Mouse (Mus musculus): ENCODE measurements around the gene Soga1. TPM values are rescaled to one million over a fixed set of nuclear protein-coding genes. Genes with fewer than 3 reads are reported as not detected.

The Soga1 gene
- polyA plus RNA-seq, 1 experiment from 2014 or later: 6.0 TPM

DNA sequence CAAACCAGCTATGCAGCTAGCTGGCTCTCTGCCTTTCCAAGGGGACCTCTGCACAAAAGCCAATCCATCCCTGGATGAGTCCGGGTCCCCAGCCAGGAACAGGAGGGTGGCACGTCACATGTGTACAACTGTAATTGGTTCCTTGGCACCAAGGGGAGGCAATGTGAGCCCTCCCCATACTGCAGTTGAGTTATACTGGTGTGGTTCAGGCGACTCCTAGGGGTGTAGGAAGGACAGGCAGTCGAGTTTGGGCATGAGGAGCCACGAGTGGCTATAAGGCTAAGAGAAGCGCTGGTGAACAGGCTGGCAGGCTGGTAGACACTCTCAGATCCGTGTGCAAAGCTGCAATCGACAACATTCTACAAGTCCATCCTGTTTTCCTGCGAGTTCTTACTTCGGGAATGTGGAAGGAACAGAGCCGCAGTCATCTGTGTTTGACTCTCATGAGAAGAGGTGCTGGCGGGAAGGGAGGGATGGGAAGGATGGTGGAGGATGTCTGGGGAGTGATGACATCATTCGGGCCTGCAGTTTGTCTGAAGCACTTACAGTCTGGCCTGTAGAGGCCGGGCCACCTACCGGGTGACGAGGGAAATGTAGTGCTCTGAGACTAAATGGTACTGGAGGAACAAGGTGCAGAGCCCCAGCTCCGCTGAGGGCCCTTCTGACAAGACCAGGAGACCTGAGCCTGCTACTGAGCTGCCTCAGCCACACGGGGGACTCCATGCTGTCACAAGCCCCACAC is 62.4 kb downstream of the Soga1 start:
- H3K4me2 ChIP-seq: no peak overlapping the region
- no peak overlapping the region for H3K4me3 ChIP-seq (ENCODE audit: low read depth, low read length)
- no peaks in the 10 kb centered on the region for H3K9me3 ChIP-seq (ENCODE audit: control insufficient read depth, low read length)
- H3K27ac ChIP-seq (ENCODE audit: low read depth, low read length): no peak overlapping the region
- ATAC-seq (ENCODE audit: low FRiP score) (no peak), DNase-seq (ENCODE audit: low spot score, missing footprints) (no peak)
- no peak overlapping the region for H3K9ac ChIP-seq (ENCODE audit: low read length)
- peaks cover 40% of the 10 kb centered on the region for H3K36me3 ChIP-seq (ENCODE audit: control insufficient read depth, insufficient read depth, low read length)
- no peaks in the 10 kb centered on the region for H3K4me1 ChIP-seq (ENCODE audit: control insufficient read depth, insufficient read depth, low read length)
- H3K27me3 ChIP-seq (ENCODE audit: control insufficient read depth, insufficient read depth, low read length): no peaks in the 10 kb centered on the region
- 88% methylated on average over 18 of the region's 18 CpGs for WGBS

DNA sequence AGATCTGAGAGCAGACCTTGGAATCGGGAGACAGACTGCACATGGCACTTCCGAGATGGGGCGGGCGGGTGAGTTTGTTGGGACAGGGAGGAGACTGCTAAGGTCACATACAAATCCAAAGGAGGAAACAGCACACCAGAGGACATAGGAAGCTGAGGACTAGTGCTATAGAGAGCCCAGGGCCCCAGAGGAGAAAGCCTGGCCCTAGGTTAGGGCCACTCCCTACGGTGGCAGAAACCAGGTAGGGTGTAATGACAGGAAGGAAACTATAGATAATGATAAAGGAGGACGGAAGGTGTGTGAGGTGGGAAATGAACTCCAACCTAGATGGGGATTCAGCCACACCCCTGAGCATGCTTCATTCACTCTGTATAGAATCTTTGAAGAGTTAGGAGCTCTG is 66.7 kb downstream of the Soga1 start:
- no peak for ATAC-seq (ENCODE audit: low FRiP score)
- WGBS: 91% methylated on average over 6 of the region's 6 CpGs
- Histone ChIP-seq H3K27ac (ENCODE audit: low read depth, low read length) (no peak overlapping the region), H3K4me3 (ENCODE audit: low read depth, low read length) (no peak overlapping the region), H3K9ac (ENCODE audit: low read length) (no peak overlapping the region), H3K4me1 (ENCODE audit: control insufficient read depth, insufficient read depth, low read length) (peaks cover 2% of the 10 kb centered on the region), H3K27me3 (ENCODE audit: control insufficient read depth, insufficient read depth, low read length) (no peaks in the 10 kb centered on the region), H3K36me3 (ENCODE audit: control insufficient read depth, insufficient read depth, low read length) (peaks cover 11% of the 10 kb centered on the region), H3K4me2 (no peak overlapping the region), H3K9me3 (ENCODE audit: control insufficient read depth, low read length) (no peaks in the 10 kb centered on the region)
- no peak for DNase-seq (ENCODE audit: low spot score, missing footprints)

DNA sequence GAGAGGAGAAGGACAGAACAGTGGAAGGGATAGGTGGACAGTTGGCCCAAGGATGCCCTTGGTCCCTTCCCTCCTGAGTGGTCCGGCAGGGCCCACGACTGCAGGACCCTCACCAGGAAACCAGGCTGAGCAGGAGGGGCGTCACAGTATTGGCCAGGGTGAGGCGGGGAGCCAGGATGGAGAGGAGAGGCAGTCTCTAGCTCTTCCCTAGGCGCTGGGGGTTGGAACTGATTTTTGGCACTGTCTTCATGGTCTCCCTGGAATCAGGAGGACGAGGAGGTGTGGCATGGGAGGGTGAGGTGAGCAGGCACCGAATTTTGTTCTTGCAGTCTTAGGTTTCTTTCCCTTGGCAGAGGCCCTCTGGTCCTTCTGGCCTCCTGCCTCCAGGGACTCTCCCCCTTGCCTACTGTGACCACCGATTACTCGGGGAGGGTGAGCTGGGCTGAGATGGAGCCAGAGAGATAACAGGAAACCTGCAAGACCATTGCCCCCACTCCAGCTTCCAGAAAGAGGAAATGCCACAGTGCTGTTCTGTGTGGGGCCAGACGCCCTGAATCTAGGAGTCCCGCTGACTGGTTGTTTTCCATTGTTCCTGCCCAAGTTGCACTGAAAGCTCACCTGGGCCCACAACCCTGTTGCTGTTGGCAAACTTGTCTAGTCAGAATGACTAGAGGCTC is 68.3 kb downstream of the Soga1 start:
- 70% methylated on average over 11 of the region's 11 CpGs for WGBS
- Histone ChIP-seq H3K9ac (ENCODE audit: low read length) (no peak overlapping the region), H3K27me3 (ENCODE audit: control insufficient read depth, insufficient read depth, low read length) (no peaks in the 10 kb centered on the region), H3K4me2 (no peak overlapping the region), H3K9me3 (ENCODE audit: control insufficient read depth, low read length) (no peaks in the 10 kb centered on the region), H3K4me1 (ENCODE audit: control insufficient read depth, insufficient read depth, low read length) (peaks cover 12% of the 10 kb centered on the region), H3K4me3 (ENCODE audit: low read depth, low read length) (no peak overlapping the region), H3K27ac (ENCODE audit: low read depth, low read length) (no peak overlapping the region), H3K36me3 (ENCODE audit: control insufficient read depth, insufficient read depth, low read length) (no peaks in the 10 kb centered on the region; the same call in 1 of the 2 replicates)
- ATAC-seq (ENCODE audit: low FRiP score) (no peak), DNase-seq (ENCODE audit: low spot score, missing footprints) (no peak)

DNA sequence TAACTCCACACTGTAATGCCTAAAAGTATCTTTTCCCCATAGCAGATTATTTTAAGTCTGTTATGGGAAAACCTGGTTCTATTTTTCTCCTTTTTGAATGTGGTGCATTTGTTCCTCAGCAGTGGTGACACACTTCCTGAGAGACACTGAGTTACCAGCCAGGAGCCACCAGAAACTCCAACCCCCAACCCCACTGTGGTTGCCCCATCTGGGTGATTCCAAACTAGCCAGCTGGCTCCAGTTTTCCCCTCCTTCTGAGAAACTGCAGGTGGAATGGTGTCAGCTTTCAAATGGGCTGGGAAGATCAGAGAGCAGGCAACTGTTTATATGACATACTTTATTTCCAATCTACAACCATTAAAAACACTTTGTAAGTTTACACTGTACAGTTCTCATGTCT is 68.9 kb downstream of the Soga1 start:
- H3K4me3 ChIP-seq (ENCODE audit: low read depth, low read length): no peak overlapping the region
- H3K36me3 ChIP-seq (ENCODE audit: control insufficient read depth, insufficient read depth, low read length): no peaks in the 10 kb centered on the region; the same call in 1 of the 2 replicates
- ATAC-seq (ENCODE audit: low FRiP score) (no peak), DNase-seq (ENCODE audit: low spot score, missing footprints) (no peak)
- no peaks in the 10 kb centered on the region for H3K27me3 ChIP-seq (ENCODE audit: control insufficient read depth, insufficient read depth, low read length)
- H3K27ac ChIP-seq (ENCODE audit: low read depth, low read length): no peak overlapping the region
- H3K4me2 ChIP-seq: no peak overlapping the region
- peaks cover 13% of the 10 kb centered on the region for H3K4me1 ChIP-seq (ENCODE audit: control insufficient read depth, insufficient read depth, low read length)
- H3K9me3 ChIP-seq (ENCODE audit: control insufficient read depth, low read length): no peaks in the 10 kb centered on the region
- no peak overlapping the region for H3K9ac ChIP-seq (ENCODE audit: low read length)

DNA sequence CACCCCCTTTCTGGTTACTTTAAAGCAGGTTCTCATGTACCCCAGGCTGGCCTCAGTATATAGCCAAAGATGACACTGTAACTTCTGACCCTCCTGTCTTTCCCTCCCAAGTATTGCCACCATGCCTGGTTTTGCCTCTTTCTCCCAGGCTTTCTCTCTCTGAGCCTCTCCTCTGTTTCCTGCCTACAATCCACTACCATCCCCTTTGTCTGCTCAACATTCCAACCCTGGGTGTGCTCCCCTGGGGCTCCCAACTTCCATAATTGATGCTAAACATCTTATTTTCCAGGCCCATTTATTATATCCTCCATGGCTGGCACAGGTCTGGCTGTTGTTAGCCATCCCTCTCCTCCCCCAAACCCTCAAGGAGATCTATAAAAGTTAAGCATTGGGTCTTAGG is 70.5 kb downstream of the Soga1 start:
- H3K27me3 ChIP-seq (ENCODE audit: control insufficient read depth, insufficient read depth, low read length): no peaks in the 10 kb centered on the region
- no peak for ATAC-seq (ENCODE audit: low FRiP score)
- no peaks in the 10 kb centered on the region for H3K36me3 ChIP-seq (ENCODE audit: control insufficient read depth, insufficient read depth, low read length)
- no peak for DNase-seq (ENCODE audit: low spot score, missing footprints)
- H3K27ac ChIP-seq (ENCODE audit: low read depth, low read length): no peak overlapping the region
- H3K9ac ChIP-seq (ENCODE audit: low read length): no peak overlapping the region
- no peak overlapping the region for H3K4me3 ChIP-seq (ENCODE audit: low read depth, low read length)
- peaks cover 13% of the 10 kb centered on the region for H3K4me1 ChIP-seq (ENCODE audit: control insufficient read depth, insufficient read depth, low read length)
- no peaks in the 10 kb centered on the region for H3K9me3 ChIP-seq (ENCODE audit: control insufficient read depth, low read length)
- no peak overlapping the region for H3K4me2 ChIP-seq

DNA sequence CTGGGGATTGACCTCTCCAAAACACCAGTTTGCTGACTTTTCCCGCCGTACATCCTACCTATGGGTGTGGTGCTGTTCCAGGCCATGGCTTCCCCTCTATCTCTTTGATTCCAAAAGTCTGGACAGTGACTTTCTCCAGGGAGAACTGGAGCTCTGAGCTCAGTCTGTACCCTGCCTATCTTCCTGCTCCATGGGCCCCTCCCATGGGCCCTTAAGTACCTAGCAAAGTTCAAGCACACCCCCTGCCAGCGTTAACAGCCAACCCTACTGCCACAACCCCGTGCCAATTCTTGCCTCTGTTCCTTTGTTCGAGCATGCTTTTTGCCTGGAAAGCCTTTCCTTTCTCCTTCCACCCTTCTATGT is 71.8 kb downstream of the Soga1 start:
- WGBS: 39% methylated on average over 5 of the region's 5 CpGs
- DNase-seq (ENCODE audit: low spot score, missing footprints) (no peak), ATAC-seq (ENCODE audit: low FRiP score) (peak; percentile 22)
- Histone ChIP-seq H3K4me1 (ENCODE audit: control insufficient read depth, insufficient read depth, low read length) (peaks cover 13% of the 10 kb centered on the region), H3K4me2 (peak overlapping the region; percentile 92), H3K9me3 (ENCODE audit: control insufficient read depth, low read length) (no peaks in the 10 kb centered on the region), H3K27me3 (ENCODE audit: control insufficient read depth, insufficient read depth, low read length) (no peaks in the 10 kb centered on the region), H3K27ac (ENCODE audit: low read depth, low read length) (peak overlapping the region; percentile 35; the same call in 1 of the 2 replicates), H3K4me3 (ENCODE audit: low read depth, low read length) (peak overlapping the region; percentile 78), H3K9ac (ENCODE audit: low read length) (peak overlapping the region; percentile 80), H3K36me3 (ENCODE audit: control insufficient read depth, insufficient read depth, low read length) (no peaks in the 10 kb centered on the region)

DNA sequence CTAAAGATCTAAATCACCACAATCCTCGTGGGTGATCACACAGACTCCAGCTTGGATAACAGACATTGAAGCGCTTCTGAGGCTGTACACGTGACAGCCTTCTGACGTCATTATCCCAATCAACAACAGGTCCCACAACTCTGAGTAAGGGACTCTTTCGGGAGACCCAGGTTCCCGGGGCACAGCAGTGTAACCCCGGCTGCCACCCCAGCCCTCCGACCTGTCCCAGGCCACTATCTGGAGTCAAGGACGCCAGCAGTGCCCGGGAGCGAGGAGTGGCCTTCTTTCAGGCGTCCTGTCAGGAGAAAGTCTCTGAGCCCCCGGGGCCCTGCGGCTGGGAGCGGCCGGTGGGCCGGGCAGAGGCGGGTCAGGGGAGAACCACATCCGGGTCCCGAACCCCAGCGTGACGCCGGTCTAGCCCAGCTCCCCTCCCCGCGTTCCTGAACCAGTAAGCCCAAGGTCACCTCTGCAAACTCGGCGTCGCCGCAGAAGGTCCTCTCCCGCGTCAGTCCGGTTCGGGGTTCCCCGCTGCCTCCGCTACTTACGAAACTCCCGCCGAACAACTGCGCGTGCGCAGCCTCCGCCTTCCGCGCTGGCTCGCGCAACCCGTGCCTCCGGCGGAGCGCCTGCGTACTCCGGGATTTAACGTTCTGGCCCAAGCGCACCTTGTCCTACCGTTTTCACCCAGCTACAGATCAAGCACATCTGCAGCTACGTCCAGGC is 72.4 kb downstream of the Soga1 start, which contains the start of gene Dsn1:
Dsn1 (minus strand) TSS at position 644 of the 723 bp plus-strand sequence.
- Histone ChIP-seq H3K4me2 (peak within 1 kb of the TSS; percentile 92), H3K27me3 (ENCODE audit: control insufficient read depth, insufficient read depth, low read length) (no peaks in the 10 kb centered on the region), H3K27ac (ENCODE audit: low read depth, low read length) (peak within 1 kb of the TSS; percentile 54; the same call in 1 of the 2 replicates), H3K4me1 (ENCODE audit: control insufficient read depth, insufficient read depth, low read length) (peaks cover 13% of the 10 kb centered on the region), H3K9ac (ENCODE audit: low read length) (peak within 1 kb of the TSS; percentile 80), H3K9me3 (ENCODE audit: control insufficient read depth, low read length) (no peaks in the 10 kb centered on the region), H3K36me3 (ENCODE audit: control insufficient read depth, insufficient read depth, low read length) (no peaks in the 10 kb centered on the region), H3K4me3 (ENCODE audit: low read depth, low read length) (peak within 1 kb of the TSS; percentile 78)
- peak; percentile 86 for ATAC-seq (ENCODE audit: low FRiP score)
- under 1% methylated on average over 56 of the region's 56 CpGs for WGBS
- DNase-seq (ENCODE audit: low spot score, missing footprints): peak; percentile 99

DNA sequence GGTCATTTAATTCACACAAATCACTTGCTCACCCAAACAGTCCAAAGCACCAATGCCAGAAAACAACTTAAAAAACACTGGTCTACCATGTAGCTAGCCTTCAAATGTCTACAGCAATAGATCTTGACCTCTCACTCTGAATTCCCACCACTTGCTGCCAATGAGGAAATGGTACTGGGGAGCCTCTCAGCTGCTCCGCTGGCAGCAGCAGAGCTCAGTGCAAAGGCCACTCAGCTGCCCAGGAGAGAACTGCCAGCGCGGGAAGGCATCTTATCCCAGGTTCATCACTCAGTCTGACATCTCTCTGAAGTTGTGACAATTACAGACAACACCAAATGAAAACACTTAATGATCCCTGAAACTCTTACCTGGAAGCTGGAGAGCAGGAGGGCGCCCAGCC is 76.7 kb downstream of the Soga1 start:
- ATAC-seq (ENCODE audit: low FRiP score): no peak
- 96% methylated on average over 4 of the region's 4 CpGs for WGBS
- H3K36me3 ChIP-seq (ENCODE audit: control insufficient read depth, insufficient read depth, low read length): no peaks in the 10 kb centered on the region

DNA sequence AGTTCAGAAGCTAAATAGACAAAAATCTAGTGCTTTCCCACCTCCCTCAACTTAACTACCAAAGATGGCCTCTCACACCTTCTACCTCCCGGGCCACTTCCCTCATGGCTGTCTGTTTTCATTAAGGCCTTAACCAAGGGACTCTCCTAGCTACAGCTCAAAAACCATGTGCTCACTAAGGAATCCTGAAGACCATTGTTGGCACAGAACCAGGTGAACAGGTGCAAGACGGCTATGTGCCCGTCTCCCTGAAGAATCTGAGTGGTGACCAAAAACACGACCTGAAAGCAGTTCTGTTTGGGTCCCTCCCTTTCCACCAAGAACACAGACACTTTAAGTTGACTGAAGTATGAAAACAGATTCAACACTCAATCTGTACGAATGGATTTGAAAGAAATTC is 80.8 kb downstream of the Soga1 start:
- Histone ChIP-seq H3K27me3 (ENCODE audit: control insufficient read depth, insufficient read depth, low read length) (no peaks in the 10 kb centered on the region), H3K4me3 (ENCODE audit: low read depth, low read length) (no peak overlapping the region), H3K9ac (ENCODE audit: low read length) (no peak overlapping the region), H3K4me2 (no peak overlapping the region), H3K4me1 (ENCODE audit: control insufficient read depth, insufficient read depth, low read length) (no peaks in the 10 kb centered on the region), H3K9me3 (ENCODE audit: control insufficient read depth, low read length) (no peaks in the 10 kb centered on the region), H3K27ac (ENCODE audit: low read depth, low read length) (no peak overlapping the region), H3K36me3 (ENCODE audit: control insufficient read depth, insufficient read depth, low read length) (0 out of 2 replicates have a peak, but pooled peaks cover 8% of the 10 kb centered on the region)
- 90% methylated on average over 5 of the region's 5 CpGs for WGBS
- ATAC-seq (ENCODE audit: low FRiP score): no peak
- DNase-seq (ENCODE audit: low spot score, missing footprints): no peak

More for the DNA sequence above, 76.7 kb downstream of the Soga1 start:
- Histone ChIP-seq H3K27ac (ENCODE audit: low read depth, low read length) (no peak overlapping the region), H3K27me3 (ENCODE audit: control insufficient read depth, insufficient read depth, low read length) (no peaks in the 10 kb centered on the region), H3K4me1 (ENCODE audit: control insufficient read depth, insufficient read depth, low read length) (peaks cover 11% of the 10 kb centered on the region), H3K4me2 (no peak overlapping the region), H3K9me3 (ENCODE audit: control insufficient read depth, low read length) (no peaks in the 10 kb centered on the region), H3K4me3 (ENCODE audit: low read depth, low read length) (no peak overlapping the region), H3K9ac (ENCODE audit: low read length) (no peak overlapping the region)
- no peak for DNase-seq (ENCODE audit: low spot score, missing footprints)
